Mouse (Mus musculus) midbrain, embryonic 11.5 days (tissue): Measurements from ENCODE around the gene Rasgrp4. TPM values are rescaled to one million over a fixed set of nuclear protein-coding genes. Genes with fewer than 3 reads are reported as not detected.

Experiments used
- ATAC-seq: fragments of 200-750 bp; cut with Nextera tagmentation; 2 replicates; pipeline ENCODE4 v1.8.0; 2017; ENCODE audit warnings: moderate TSS enrichment, moderate library complexity; ENCODE audit not compliant: low FRiP score
- DNase-seq: peaks from one replicate; pipeline ENCODE4 v3.0.0; 2015; ENCODE audit warnings: low spot score; ENCODE audit errors: missing footprints
- H3K27ac ChIP-seq: fragments of 300-500 bp; sonication (generic); 2 replicates; pipeline ENCODE4 v1.5.1; 2014; ENCODE audit warnings: low read depth, low read length
- H3K27me3 ChIP-seq: fragments of 300-500 bp; sonication (generic); 2 replicates; pipeline ENCODE4 v1.6.1; 2014; ENCODE audit warnings: mild to moderate bottlenecking, low read length, moderate library complexity, mixed read lengths; ENCODE audit not compliant: control insufficient read depth, insufficient read depth
- H3K36me3 ChIP-seq: fragments of 300-500 bp; sonication (generic); 2 replicates; pipeline ENCODE4 v1.6.1; 2014; ENCODE audit warnings: mild to moderate bottlenecking, low read length, moderate library complexity, mixed read lengths; ENCODE audit not compliant: control insufficient read depth, insufficient read depth
- H3K4me1 ChIP-seq: fragments of 300-500 bp; sonication (generic); 2 replicates; pipeline ENCODE4 v1.6.1; 2014; ENCODE audit warnings: low read length; ENCODE audit not compliant: control insufficient read depth, insufficient read depth
- H3K4me2 ChIP-seq: fragments of 300-500 bp; sonication (generic); 2 replicates; pipeline ENCODE4 v1.6.1; 2014; ENCODE audit warnings: mild to moderate bottlenecking, moderate library complexity
- H3K4me3 ChIP-seq: fragments of 300-500 bp; sonication (generic); 2 replicates; pipeline ENCODE4 v1.5.1; 2014; ENCODE audit warnings: low read depth, low read length
- H3K9ac ChIP-seq: fragments of 300-500 bp; sonication (generic); 2 replicates; pipeline ENCODE4 v1.6.1; 2014; ENCODE audit warnings: low read length
- H3K9me3 ChIP-seq: fragments of 300-500 bp; sonication (generic); 2 replicates; pipeline ENCODE4 v1.6.1; 2016; ENCODE audit warnings: low read length; ENCODE audit not compliant: control insufficient read depth
- WGBS: fragments of 180-500 bp; shearing (Covaris S2); extraction: QIAGEN DNeasy Blood & Tissue Kit; methylation state at CpG from one replicate; pipeline ENCODE4 v1.1.7; 2014; 5-methylcytosine and 5-hydroxymethylcytosine counted together
- polyA plus RNA-seq: library from polyadenylated mRNA; unstranded; fragments of >200 nt; fragmentation: Nextera tagmentation; extraction: Ambion mirVana; gene quantifications from 2 replicates; pipeline ENCODE4 v1.2.1, GENCODE M21; 2014

Rasgrp4 gene
- polyA plus RNA-seq, 1 experiment from 2014 or later, result 0.48 TPM

DNA sequence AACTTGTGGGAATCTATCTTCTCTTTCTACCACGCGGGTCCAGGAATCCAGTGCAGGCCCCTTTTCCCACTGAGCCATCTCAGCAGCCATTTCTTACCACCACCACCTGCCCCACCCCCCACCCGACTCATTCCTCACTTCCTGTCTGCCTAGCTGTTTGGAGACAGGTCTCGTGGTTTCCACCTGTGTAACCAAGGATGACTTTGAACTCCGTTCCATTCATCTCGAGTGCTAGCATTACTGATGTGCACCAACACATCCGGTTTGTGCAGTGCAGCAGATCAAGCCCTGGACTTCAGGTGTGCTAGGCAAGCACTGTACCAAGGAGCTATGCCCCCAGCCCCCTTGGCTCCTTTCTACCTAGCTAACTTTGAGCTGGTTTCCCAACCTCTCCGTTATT, 6.8 kb downstream of the Rasgrp4 start:
- Histone ChIP-seq H3K27me3 (no peaks in the 10 kb centered on the region), H3K4me2 (no peak overlapping the region), H3K27ac (no peak overlapping the region), H3K4me3 (no peak overlapping the region), H3K9ac (no peak overlapping the region), H3K36me3 (no peaks in the 10 kb centered on the region), H3K9me3 (no peaks in the 10 kb centered on the region), H3K4me1 (no peaks in the 10 kb centered on the region)
- no peak for ATAC-seq
- no peak for DNase-seq
- 86% methylated on average over 8 of the region's 8 CpGs for WGBS

DNA sequence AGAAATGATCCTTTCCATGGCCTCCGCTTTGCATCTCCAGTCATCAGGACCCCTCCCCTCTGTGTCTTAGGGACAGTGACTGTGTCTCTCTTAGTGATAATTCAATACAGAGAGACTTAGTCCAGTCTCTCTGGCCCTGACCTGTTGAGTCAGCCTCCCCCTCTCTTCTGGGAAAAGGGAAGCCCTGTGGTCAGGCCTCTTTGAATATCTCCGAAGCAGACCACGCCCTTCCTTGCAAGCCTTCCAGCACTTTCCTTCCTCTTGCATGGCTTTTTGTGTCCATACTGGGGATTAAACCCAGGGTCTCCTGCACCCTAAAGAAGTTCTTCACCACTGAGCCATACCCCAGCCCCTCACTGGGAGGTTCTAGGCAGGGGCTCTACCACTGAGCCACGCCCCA, 9.4 kb downstream of the Rasgrp4 start:
- Histone ChIP-seq H3K27ac (no peak overlapping the region), H3K4me2 (no peak overlapping the region), H3K4me3 (no peak overlapping the region), H3K4me1 (no peaks in the 10 kb centered on the region), H3K27me3 (no peaks in the 10 kb centered on the region), H3K9ac (no peak overlapping the region), H3K9me3 (no peaks in the 10 kb centered on the region), H3K36me3 (no peaks in the 10 kb centered on the region)
- WGBS, result 89% methylated on average over 4 of the region's 4 CpGs
- no peak for DNase-seq
- ATAC-seq, result no peak

DNA sequence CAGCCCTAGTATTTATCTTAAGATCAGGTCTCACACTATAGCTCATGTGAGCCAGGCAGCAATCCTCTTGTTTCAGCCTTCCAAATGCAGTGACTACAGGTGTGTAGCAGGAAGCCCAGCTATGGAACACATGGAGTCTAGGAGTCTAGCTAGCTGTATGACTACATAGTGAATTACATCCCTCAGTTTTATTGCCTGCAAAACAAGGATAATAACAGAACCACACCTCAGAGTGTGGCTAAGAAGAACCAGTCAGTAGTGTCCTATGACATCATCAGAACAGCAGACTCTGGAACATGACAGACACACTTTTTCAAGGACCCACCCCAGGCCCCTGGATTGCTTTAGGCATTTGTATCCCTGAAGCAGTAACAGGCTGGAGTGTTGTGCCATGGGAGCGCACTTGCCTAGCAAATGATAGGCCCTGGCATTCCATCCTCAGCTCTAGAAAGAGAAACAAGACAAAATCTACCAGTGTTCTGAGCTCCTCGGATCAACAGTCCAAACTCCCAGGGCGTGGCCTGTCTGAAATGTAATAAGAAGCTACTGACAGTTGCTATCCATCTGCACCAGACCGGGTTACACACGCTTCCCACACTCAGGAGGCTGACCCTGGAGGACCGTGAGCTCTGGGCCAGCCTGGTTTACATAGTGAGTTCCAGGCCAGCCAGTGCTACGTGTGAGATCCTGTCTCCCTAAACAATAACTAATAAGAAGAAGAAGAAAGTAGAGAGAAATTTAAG, 12.1 kb downstream of the Rasgrp4 start:
- Histone ChIP-seq H3K4me2 (no peak overlapping the region), H3K4me1 (no peaks in the 10 kb centered on the region), H3K36me3 (no peaks in the 10 kb centered on the region), H3K27ac (no peak overlapping the region), H3K27me3 (no peaks in the 10 kb centered on the region), H3K9me3 (no peaks in the 10 kb centered on the region), H3K4me3 (no peak overlapping the region), H3K9ac (no peak overlapping the region)
- WGBS, result 86% methylated on average over 7 of the region's 7 CpGs
- no peak for DNase-seq
- ATAC-seq, result no peak

DNA sequence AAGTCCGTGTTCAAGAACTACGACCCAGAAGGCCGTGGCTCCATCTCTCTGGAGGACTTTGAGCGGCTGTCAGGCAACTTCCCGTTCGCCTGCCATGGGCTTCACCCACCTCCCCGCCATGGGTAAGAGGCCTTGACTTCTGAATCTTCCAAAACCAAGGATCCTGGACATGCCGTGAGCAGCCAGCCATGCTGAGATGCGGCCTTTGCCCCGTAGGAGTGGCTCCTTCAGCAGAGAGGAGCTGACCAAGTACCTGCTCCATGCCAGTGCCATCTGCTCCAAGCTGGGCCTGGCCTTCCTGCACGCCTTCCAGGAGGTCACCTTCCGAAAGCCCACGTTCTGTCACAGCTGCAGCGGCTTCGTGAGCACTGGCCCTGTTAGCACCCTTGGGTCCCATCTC, 14.1 kb downstream of the Rasgrp4 start:
- no peak for ATAC-seq
- Histone ChIP-seq H3K4me1 (no peaks in the 10 kb centered on the region), H3K9me3 (no peaks in the 10 kb centered on the region), H3K9ac (no peak overlapping the region), H3K4me3 (no peak overlapping the region), H3K27me3 (no peaks in the 10 kb centered on the region), H3K27ac (no peak overlapping the region), H3K36me3 (no peaks in the 10 kb centered on the region), H3K4me2 (no peak overlapping the region)
- 92% methylated on average over 15 of the region's 15 CpGs for WGBS
- DNase-seq, result peak; percentile 72

DNA sequence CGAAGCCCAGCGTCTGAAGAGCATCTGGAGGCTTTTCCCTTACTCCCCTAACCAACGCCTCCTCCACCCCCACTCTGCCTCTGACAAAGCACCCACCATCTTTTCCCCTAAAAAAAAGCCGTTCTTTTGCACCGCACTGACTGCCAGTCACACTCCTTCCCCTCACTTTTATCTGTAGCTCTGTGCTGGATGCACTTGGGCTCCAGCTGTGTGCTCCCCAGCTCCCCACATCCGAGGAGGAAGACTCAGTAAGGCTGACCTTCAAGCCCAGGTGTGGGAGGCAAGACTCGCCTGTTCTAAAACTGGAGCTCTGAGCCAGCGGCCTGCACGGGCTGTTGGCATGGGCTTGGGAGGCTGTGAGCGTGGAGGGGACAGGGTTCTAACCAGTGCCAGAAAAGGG, 16.8 kb downstream of the Rasgrp4 start:
- Histone ChIP-seq H3K4me3 (no peak overlapping the region), H3K9me3 (no peaks in the 10 kb centered on the region), H3K4me2 (no peak overlapping the region), H3K36me3 (no peaks in the 10 kb centered on the region), H3K4me1 (peaks cover 6% of the 10 kb centered on the region), H3K9ac (no peak overlapping the region), H3K27me3 (no peaks in the 10 kb centered on the region), H3K27ac (no peak overlapping the region)
- 70% methylated on average over 10 of the region's 10 CpGs for WGBS
- ATAC-seq, result no peak
- no peak for DNase-seq

DNA sequence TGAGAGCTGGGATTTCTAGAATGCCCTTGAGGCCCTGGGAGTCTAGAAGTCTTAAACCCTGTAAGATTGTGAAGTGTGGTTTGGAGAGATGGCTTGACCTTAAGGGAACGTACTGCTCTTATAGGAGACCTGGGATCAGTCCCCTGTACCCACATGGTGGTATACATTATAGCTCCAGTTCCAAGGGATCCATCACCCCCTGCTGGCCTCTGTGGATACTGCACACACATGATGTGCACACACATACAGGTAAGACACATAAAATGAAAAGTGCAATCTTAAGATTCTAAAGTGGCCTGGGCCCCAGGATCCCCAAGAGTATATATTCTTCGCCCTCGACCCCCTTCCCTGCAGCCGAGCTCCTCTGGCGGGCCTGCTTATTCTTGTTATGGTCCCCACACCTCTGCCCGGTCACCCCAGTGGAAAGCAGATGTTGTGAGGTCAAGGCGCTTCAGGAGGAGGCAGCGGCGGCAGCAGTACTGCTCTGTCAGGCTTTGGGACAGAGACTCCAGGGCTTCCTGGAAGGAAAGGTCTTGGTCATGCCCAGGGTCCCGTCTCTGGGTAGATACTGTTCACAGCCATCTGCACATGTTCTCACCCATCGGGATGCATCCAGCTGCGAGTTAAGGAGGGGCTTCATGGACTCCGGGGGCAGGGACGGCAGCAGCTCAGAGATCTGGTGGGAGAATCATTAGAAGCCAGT, 19.5 kb downstream of the Rasgrp4 start:
- no peak overlapping the region for H3K4me3 ChIP-seq
- DNase-seq, result no peak
- H3K36me3 ChIP-seq, result no peaks in the 10 kb centered on the region
- WGBS, result 96% methylated on average over 14 of the region's 14 CpGs
- no peak for ATAC-seq
- no peak overlapping the region for H3K27ac ChIP-seq
- H3K9me3 ChIP-seq, result no peaks in the 10 kb centered on the region
- H3K4me2 ChIP-seq, result no peak overlapping the region
- H3K4me1 ChIP-seq, result peaks cover 9% of the 10 kb centered on the region
- H3K27me3 ChIP-seq, result no peaks in the 10 kb centered on the region; the same call in none of the 2 replicates
- H3K9ac ChIP-seq, result no peak overlapping the region

DNA sequence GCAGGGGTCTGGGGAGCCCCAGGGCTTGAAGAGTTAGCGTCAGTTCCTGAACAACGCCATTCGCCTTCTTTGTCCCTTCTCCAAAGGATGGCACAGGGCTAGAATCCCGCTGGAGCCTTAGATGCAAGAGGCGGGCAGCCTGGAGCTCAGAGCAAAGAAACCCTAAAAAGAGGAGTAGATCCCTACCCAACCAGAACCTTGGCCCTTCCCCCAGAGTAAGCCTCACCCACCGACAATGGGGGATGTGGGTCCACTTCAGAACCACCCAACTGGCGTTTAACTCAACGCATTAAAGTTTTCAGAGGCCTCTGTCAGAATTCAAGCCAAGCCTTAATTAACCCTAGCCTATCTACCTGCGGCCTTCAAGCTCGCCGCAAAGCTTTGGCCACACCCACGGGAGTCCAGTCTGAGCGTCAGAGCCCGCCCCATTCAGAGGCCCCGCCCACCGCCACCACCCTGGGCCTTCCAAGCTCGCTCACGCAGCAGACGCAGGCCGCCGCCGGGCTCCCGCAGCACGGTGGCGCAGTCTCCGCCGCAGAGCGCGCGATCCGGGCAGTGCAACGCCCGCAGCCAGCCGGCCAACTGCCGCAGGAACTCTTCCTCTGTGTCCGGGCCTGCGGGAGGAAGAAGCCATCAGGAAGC, 20.7 kb downstream of the Rasgrp4 start:
- Histone ChIP-seq H3K4me3 (peak overlapping the region; percentile 77), H3K27me3 (no peaks in the 10 kb centered on the region; the same call in none of the 2 replicates), H3K9ac (peak overlapping the region; percentile 74), H3K4me1 (peaks cover 9% of the 10 kb centered on the region), H3K4me2 (peak overlapping the region; percentile 95), H3K27ac (peak overlapping the region; percentile 77), H3K9me3 (no peaks in the 10 kb centered on the region), H3K36me3 (no peaks in the 10 kb centered on the region)
- DNase-seq (no peak), ATAC-seq (peak; percentile 91)
- 7% methylated on average over 37 of the region's 37 CpGs for WGBS

DNA sequence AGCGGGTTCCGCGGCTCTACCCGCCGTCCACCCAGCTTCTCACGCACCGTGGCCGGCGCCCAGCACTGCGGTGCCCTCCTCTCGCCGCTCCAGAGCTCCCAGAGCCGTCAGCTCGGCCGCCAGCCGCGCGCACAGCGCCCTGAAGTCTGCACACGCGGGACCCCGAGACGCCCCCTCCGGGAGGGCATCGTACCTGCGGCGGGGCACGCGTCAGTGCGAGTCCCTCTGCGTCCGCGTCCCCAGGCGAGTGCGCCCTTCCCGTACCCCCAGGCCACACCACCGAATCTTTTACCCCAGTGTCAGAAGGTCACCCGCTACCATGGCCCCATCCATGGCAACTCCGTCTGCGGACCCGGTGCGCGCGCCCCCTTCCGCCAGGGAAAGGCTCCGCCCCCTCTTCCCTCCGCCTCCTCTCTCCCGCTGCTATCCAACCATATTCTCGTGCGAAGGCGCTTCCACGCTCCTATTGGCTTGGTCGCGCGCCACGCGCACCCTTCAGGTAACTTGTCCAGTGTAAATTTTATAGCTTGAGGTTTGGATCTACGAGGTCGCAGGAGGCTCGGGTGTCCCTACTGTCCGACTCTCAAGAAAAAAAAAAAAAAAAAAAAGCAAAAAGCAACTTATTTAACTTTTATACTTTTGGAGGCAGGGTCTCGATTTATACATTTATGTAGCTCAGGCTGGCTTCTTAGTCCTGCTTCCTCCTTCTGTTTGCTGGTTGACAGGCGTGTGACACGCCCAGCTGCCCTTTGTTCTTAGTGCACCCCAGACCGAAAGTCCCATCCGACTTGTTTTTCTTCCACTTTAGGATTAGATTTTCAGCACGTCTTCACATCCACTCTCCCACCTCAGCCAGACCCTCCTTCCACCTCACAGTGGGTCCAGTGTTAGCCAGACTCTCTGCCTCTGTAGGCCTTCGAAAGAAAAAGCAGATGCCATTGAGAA, 21.5 kb downstream of the Rasgrp4 start, which contains the start of gene Fam98c:
Fam98c (minus strand) TSS at position 397 of the 945 bp plus-strand sequence.
- Histone ChIP-seq H3K4me3 (peak within 1 kb of the TSS; percentile 77), H3K27ac (peak within 1 kb of the TSS; percentile 77), H3K9ac (peak within 1 kb of the TSS; percentile 74), H3K36me3 (no peaks in the 10 kb centered on the region), H3K27me3 (no peaks in the 10 kb centered on the region; the same call in none of the 2 replicates), H3K9me3 (no peaks in the 10 kb centered on the region), H3K4me2 (peak within 1 kb of the TSS; percentile 95), H3K4me1 (peaks cover 9% of the 10 kb centered on the region)
- ATAC-seq (peak; percentile 86), DNase-seq (peak; percentile 98)
- 4% methylated on average over 68 of the region's 68 CpGs for WGBS
